Mouse (Mus musculus): Measurements from ENCODE around the gene Adcy7.

- TF ChIP-seq CTCF (IDR thresholded peaks at IDR 0.05; ENCODE audit: low read depth, low read length) (no peak), POLR2A (IDR thresholded peaks at IDR 0.05; ENCODE audit: extremely low read depth, insufficient read depth, low read length) (no peak)
Observed at GRCm38 (mm10) chr8:88290326-88291304, 18.4 kb downstream of the Adcy7 start.
